ENCODE assay signal across 9 mouse cellular contexts in the genomic region with DNA sequence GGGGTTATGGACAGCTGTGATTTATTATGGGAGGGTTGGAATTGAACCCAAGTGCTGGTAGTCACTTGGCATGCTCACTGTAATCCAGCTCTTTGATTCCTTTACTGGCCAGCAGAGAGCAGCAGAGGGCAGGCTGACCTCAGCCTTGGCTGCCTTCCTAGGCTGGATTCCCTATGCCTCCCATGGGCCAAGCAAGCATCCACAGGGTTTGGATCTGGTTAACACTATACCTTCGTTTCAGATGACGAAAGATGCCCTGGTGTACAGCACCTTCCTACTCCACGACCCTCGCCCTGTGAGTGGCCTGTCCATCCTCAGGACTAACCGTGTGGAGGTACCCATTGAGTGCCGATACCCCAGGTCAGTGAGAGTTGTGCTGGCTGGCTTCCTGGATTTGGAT. TPM values are rescaled to one million over a fixed set of nuclear protein-coding genes. Genes with fewer than 3 reads are reported as not detected.
DNase-seq lines count a peak whose midpoint lies in the region; ATAC-seq and TF ChIP-seq lines count a peak whose summit lies in the region.
"Had no signal": no experiment of that assay in that cellular context is flagged by ENCODE, and none has a peak within 500 bp of the region (broad histone marks: within the 10 kb centered on the region; RNA-seq: fewer than 3 reads in every experiment).

No protein-coding gene starts in this region.

- DNase-seq in liver, adult 2 months (ENCODE audit: extremely low read depth, low read depth, low spot score): peak; percentile 39
- peak; percentile 38 for DNase-seq in G1E (ENCODE audit: low spot score)
- peak; percentile 71 to 80 for DNase-seq in cerebellum, adult 18-20 months
- DNase-seq in gastrocnemius, postnatal 36 days: peak; percentile 53 to 75
- peak; percentile 72 for DNase-seq in mesoderm, embryonic 11.5 days (ENCODE audit: low read depth, low spot score)
- DNase-seq in frontal cortex, postnatal 14 days (ENCODE audit: low spot score in 2 of 2): no peak

- H3K4me1 ChIP-seq in liver, adult 2 months (ENCODE audit: control insufficient read depth, insufficient read depth, low read length): no peaks in the 10 kb centered on the region
- no peaks in the 10 kb centered on the region for H3K4me1 ChIP-seq in liver, embryonic 12.5 days
- no peaks in the 10 kb centered on the region for H3K4me1 ChIP-seq in G1E (ENCODE audit: insufficient read depth, low read depth, low read length)
- no peaks in the 10 kb centered on the region for H3K4me1 ChIP-seq in kidney, embryonic 15.5 days
- H3K4me1 ChIP-seq: neural tube, embryonic 12.5 days had no signal

- no peak overlapping the region for H3K4me2 ChIP-seq in liver, embryonic 12.5 days
- H3K4me2 ChIP-seq in kidney, embryonic 15.5 days: no peak overlapping the region
- H3K4me2 ChIP-seq: neural tube, embryonic 12.5 days had no signal

- peak; percentile 95 for TF ChIP-seq CTCF in liver, adult 2 months (IDR thresholded peaks at IDR 0.05; ENCODE audit: low read depth, low read length)
- TF ChIP-seq CTCF in G1E (IDR thresholded peaks at IDR 0.05; ENCODE audit: low read depth, low read length): peak; percentile 84

- TF ChIP-seq POLR2A in liver, adult 2 months (IDR thresholded peaks at IDR 0.05; ENCODE audit: extremely low read depth, insufficient read depth, low read length): no peak

- no peaks in the 10 kb centered on the region for H3K36me3 ChIP-seq in liver, adult 2 months (ENCODE audit: control insufficient read depth, insufficient read depth, low read length)
- H3K36me3 ChIP-seq in liver, embryonic 12.5 days: no peaks in the 10 kb centered on the region
- H3K36me3 ChIP-seq in G1E (replicated peaks): no peaks in the 10 kb centered on the region
- H3K36me3 ChIP-seq in kidney, embryonic 15.5 days: no peaks in the 10 kb centered on the region
- H3K36me3 ChIP-seq: neural tube, embryonic 12.5 days had no signal

- ATAC-seq in liver, embryonic 12.5 days: no peak
- ATAC-seq in G1E (ENCODE audit: extremely low read depth, insufficient number of reproducible peaks, low FRiP score, poor library complexity, severe bottlenecking): no peak; the same call in 1 of the 2 replicates
- ATAC-seq in kidney, embryonic 15.5 days (replicated peaks; ENCODE audit: low FRiP score): peak; percentile 46

- no peaks in the 10 kb centered on the region for H3K79me2 ChIP-seq in liver, adult 2 months (ENCODE audit: control insufficient read depth, insufficient read depth, low read length)

- no peak overlapping the region for H3K27ac ChIP-seq in liver, adult 2 months (replicated peaks; ENCODE audit: insufficient read depth, low read depth, low read length)
- H3K27ac ChIP-seq in liver, embryonic 12.5 days: no peak overlapping the region
- no peak overlapping the region for H3K27ac ChIP-seq in kidney, embryonic 15.5 days
- H3K27ac ChIP-seq: neural tube, embryonic 12.5 days had no signal

- intact Hi-C loops in gastrocnemius, postnatal 36 days (cut with DNase I): loop anchor here (5.0 kb wide), 2 partner anchors 40 to 60 kb away; no protein-coding TSS in a partner anchor

- 44% methylated on average over 6 of the region's 6 CpGs for WGBS in liver, adult 2 months
- WGBS in liver, embryonic 12.5 days (ENCODE audit: insufficient replicate concordance): 36% methylated on average over 6 of the region's 6 CpGs
- 31% methylated on average over 6 of the region's 6 CpGs for WGBS in kidney, embryonic 15.5 days

- no peak overlapping the region for H3K9ac ChIP-seq in liver, adult 2 months (ENCODE audit: low read depth, low read length)
- no peak overlapping the region for H3K9ac ChIP-seq in liver, embryonic 12.5 days
- no peak overlapping the region for H3K9ac ChIP-seq in kidney, embryonic 15.5 days
- H3K9ac ChIP-seq: neural tube, embryonic 12.5 days had no signal

- H3K9me3 ChIP-seq in liver, embryonic 12.5 days (replicated peaks): no peaks in the 10 kb centered on the region
- no peaks in the 10 kb centered on the region for H3K9me3 ChIP-seq in G1E (replicated peaks)
- H3K9me3 ChIP-seq in kidney, embryonic 15.5 days (replicated peaks): no peaks in the 10 kb centered on the region
- H3K9me3 ChIP-seq: neural tube, embryonic 12.5 days had no signal

- no peak overlapping the region for H3K4me3 ChIP-seq in liver, adult 2 months (ENCODE audit: insufficient read depth, low read depth, low read length)
- no peak overlapping the region for H3K4me3 ChIP-seq in liver, embryonic 12.5 days
- no peak overlapping the region for H3K4me3 ChIP-seq in G1E (ENCODE audit: low read depth, low read length)
- no peak overlapping the region for H3K4me3 ChIP-seq in kidney, embryonic 15.5 days (replicated peaks)
- H3K4me3 ChIP-seq: neural tube, embryonic 12.5 days had no signal

- no peaks in the 10 kb centered on the region for H3K27me3 ChIP-seq in liver, adult 2 months (ENCODE audit: control insufficient read depth, insufficient read depth, low read length)
- H3K27me3 ChIP-seq in liver, embryonic 12.5 days (replicated peaks): peaks cover 17% of the 10 kb centered on the region
- H3K27me3 ChIP-seq in G1E (ENCODE audit: insufficient read depth, low read length): peaks cover 26% of the 10 kb centered on the region
- H3K27me3 ChIP-seq in kidney, embryonic 15.5 days: no peaks in the 10 kb centered on the region
- H3K27me3 ChIP-seq: neural tube, embryonic 12.5 days had no signal

RNA-seq across cellular contexts. Expression of gene Zp3, which starts 2.5 kb away (rescaled TPM):
- not detected in 2 replicates for total RNA-seq in liver, adult 2 months (2014; rRNA removed)
- not detected in 2 replicates for polyA plus RNA-seq in liver, adult 2 months (2012; rRNA removed)
- polyA plus RNA-seq in liver, embryonic 12.5 days (2016; fragmentation: Nextera tagmentation; extraction: Ambion mirVana): not detected in 2 replicates
- total RNA-seq in G1E (2014; fragmentation: Nextera tagmentation): not detected in 2 replicates
- not detected in 2 replicates for total RNA-seq in G1E (2017)
- polyA plus RNA-seq in G1E (2012): not detected in 2 replicates
- total RNA-seq in gastrocnemius, postnatal 36 days (2021): not detected
- 0.30 TPM in 1 of 2 replicates, not detected in the other for polyA plus RNA-seq in kidney, embryonic 15.5 days (2015; fragmentation: Nextera tagmentation; extraction: Ambion mirVana)
- polyA plus RNA-seq: neural tube, embryonic 12.5 days had no signal

RNA-seq across cellular contexts. Expression of gene Ssc4d, which starts 8.1 kb away (rescaled TPM):
- total RNA-seq in liver, adult 2 months (2014; rRNA removed): 4.0 and 4.8 TPM in 2 replicates
- 5.8 and 6.5 TPM in 2 replicates for polyA plus RNA-seq in liver, adult 2 months (2012; rRNA removed)
- polyA plus RNA-seq in liver, embryonic 12.5 days (2016; fragmentation: Nextera tagmentation; extraction: Ambion mirVana): 2.0 TPM in 2 replicates
- total RNA-seq in G1E (2014; fragmentation: Nextera tagmentation) (9.1 and 16.4 TPM in 2 replicates), G1E (2017) (3.2 and 5.5 TPM in 2 replicates)
- 1.1 and 1.5 TPM in 2 replicates for polyA plus RNA-seq in G1E (2012)
- total RNA-seq in gastrocnemius, postnatal 36 days (2021): 1 to 10 TPM in 1 of 2 experiments, under 1 TPM in 1; 0.57 to 1.1 TPM
- 9.6 and 10.1 TPM in 2 replicates for polyA plus RNA-seq in kidney, embryonic 15.5 days (2015; fragmentation: Nextera tagmentation; extraction: Ambion mirVana)

RNA-seq across cellular contexts. Expression of gene Dtx2, which starts 12.2 kb away (rescaled TPM):
- 1.0 and 1.9 TPM in 2 replicates for total RNA-seq in liver, adult 2 months (2014; rRNA removed)
- polyA plus RNA-seq in liver, adult 2 months (2012; rRNA removed): 4.3 and 7.1 TPM in 2 replicates
- polyA plus RNA-seq in liver, embryonic 12.5 days (2016; fragmentation: Nextera tagmentation; extraction: Ambion mirVana): 11.3 and 12.5 TPM in 2 replicates
- 18.4 and 25.6 TPM in 2 replicates for total RNA-seq in G1E (2014; fragmentation: Nextera tagmentation)
- 5.1 and 7.1 TPM in 2 replicates for total RNA-seq in G1E (2017)
- 23.7 and 25.2 TPM in 2 replicates for polyA plus RNA-seq in G1E (2012)
- 1 to 10 TPM; 6.0 to 6.4 TPM for total RNA-seq in gastrocnemius, postnatal 36 days (2021)
- polyA plus RNA-seq in kidney, embryonic 15.5 days (2015; fragmentation: Nextera tagmentation; extraction: Ambion mirVana): 29.4 and 29.9 TPM in 2 replicates

RNA-seq across cellular contexts. Expression of gene Ywhag, which starts 48.0 kb away (rescaled TPM):
- total RNA-seq in liver, adult 2 months (2014; rRNA removed): 23.0 and 30.9 TPM in 2 replicates
- polyA plus RNA-seq in liver, adult 2 months (2012; rRNA removed): 42.4 and 50.4 TPM in 2 replicates
- 121 and 128 TPM in 2 replicates for polyA plus RNA-seq in liver, embryonic 12.5 days (2016; fragmentation: Nextera tagmentation; extraction: Ambion mirVana)
- total RNA-seq in G1E (2014; fragmentation: Nextera tagmentation) (168 and 200 TPM in 2 replicates), G1E (2017) (73.5 and 99.8 TPM in 2 replicates)
- polyA plus RNA-seq in G1E (2012): 246 and 281 TPM in 2 replicates
- 100 to 1,000 TPM; 297 to 301 TPM for total RNA-seq in gastrocnemius, postnatal 36 days (2021)
- 179 and 189 TPM in 2 replicates for polyA plus RNA-seq in kidney, embryonic 15.5 days (2015; fragmentation: Nextera tagmentation; extraction: Ambion mirVana)

RNA-seq across cellular contexts. Expression of gene Upk3b, which starts 55.9 kb away (rescaled TPM):
- 0.34 and 0.55 TPM in 2 replicates for total RNA-seq in liver, adult 2 months (2014; rRNA removed)
- 1.3 and 2.1 TPM in 2 replicates for polyA plus RNA-seq in liver, adult 2 months (2012; rRNA removed)
- polyA plus RNA-seq in liver, embryonic 12.5 days (2016; fragmentation: Nextera tagmentation; extraction: Ambion mirVana): 6.9 TPM in 2 replicates
- total RNA-seq in G1E (2014; fragmentation: Nextera tagmentation): not detected in 2 replicates
- total RNA-seq in G1E (2017): 0.05 and 0.06 TPM in 2 replicates
- polyA plus RNA-seq in G1E (2012): 0.03 TPM in 1 of 2 replicates, not detected in the other
- not detected for total RNA-seq in gastrocnemius, postnatal 36 days (2021)
- 2.6 and 5.9 TPM in 2 replicates for polyA plus RNA-seq in kidney, embryonic 15.5 days (2015; fragmentation: Nextera tagmentation; extraction: Ambion mirVana)

Comparison
In these comparisons a context has a peak if more than half of its experiments do, and no peak if none do; other contexts are left out.
1. DNase-seq: peak in liver, adult 2 months (single experiment), G1E (single experiment), cerebellum, adult 18-20 months (2 of 2), gastrocnemius, postnatal 36 days (2 of 2) and mesoderm, embryonic 11.5 days (single experiment); none in frontal cortex, postnatal 14 days (0 of 2).